Mouse (Mus musculus): ENCODE results near the gene Tent5a.

DNA sequence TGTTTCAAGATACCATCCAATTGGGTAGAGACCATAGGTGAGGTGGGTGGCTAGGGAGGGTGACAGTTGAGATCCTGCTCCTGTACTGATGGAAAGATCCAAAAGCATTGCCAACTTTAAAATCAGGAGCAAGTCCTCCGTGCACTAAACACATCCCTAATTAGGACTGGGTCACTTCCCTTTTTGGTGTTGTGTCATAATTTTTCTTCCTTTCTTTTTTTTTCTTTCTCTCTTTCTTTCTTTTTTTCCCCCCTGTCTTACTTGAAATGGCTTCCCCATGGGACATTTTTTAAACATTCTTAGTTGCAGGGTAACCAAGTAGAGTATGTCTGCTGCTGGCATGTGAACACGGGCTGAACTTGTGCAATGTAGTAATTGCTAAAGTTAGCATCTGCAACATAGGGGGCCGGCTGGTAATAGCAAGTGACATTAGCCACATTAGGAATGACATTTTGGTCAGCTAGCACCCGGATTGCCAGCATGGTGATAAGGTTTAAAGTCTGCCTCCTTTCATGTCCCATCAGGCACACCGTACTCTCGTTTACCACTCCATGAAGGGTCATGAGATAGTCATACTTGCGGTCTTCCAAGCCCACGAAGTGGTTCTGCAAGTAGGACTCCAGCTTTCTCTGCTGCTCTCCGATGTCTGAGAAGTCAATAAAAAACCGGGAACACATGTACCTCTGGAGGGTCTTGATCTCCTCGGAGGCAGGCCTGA lies 2.8 kb downstream of the Tent5a start:
- TF ChIP-seq POLR2A (IDR thresholded peaks at IDR 0.05; ENCODE audit: borderline replicate concordance, control insufficient read depth, low read depth, low read length) (no peak), CTCF (IDR thresholded peaks at IDR 0.05; ENCODE audit: control insufficient read depth, insufficient read depth, low read length) (no peak)
